Mouse (Mus musculus) cortical plate, adult 2 months (tissue): Measurements from ENCODE around the gene Ralgds. TPM values are rescaled to one million over a fixed set of nuclear protein-coding genes. Genes with fewer than 3 reads are reported as not detected.
A peak's percentile ranks its signal among the peaks of the same experiment; 100 is the strongest.

Source experiments
- H3K27ac ChIP-seq: fragments of 200-500 bp; 2 replicates; pipeline ENCODE4 v1.5.1; 2012; ENCODE audit warnings: low read length, control low read depth, inconsistent platforms; ENCODE audit not compliant: insufficient read depth
- H3K4me1 ChIP-seq: fragments of 200-500 bp; 2 replicates; pipeline ENCODE4 v1.6.1; 2011; ENCODE audit warnings: low read length; ENCODE audit not compliant: control insufficient read depth, insufficient read depth
- H3K4me3 ChIP-seq: fragments of 200-500 bp; 2 replicates; pipeline ENCODE4 v1.5.1; 2011; ENCODE audit warnings: mild to moderate bottlenecking, low read length, control low read depth; ENCODE audit not compliant: insufficient read depth
- CTCF ChIP-seq: fragments of 200-500 bp; IDR thresholded peaks from 2 replicates; pipeline ENCODE4 v1.5.1; 2011; ENCODE audit warnings: mild to moderate bottlenecking, control low read depth, low read length; ENCODE audit not compliant: insufficient read depth; ENCODE audit errors: extremely low read depth
- POLR2A ChIP-seq: fragments of 200-500 bp; IDR thresholded peaks from 2 replicates; pipeline ENCODE4 v1.6.1; 2011; ENCODE audit warnings: mild to moderate bottlenecking, low read length, control low read depth; ENCODE audit not compliant: insufficient read depth; ENCODE audit errors: extremely low read depth
- polyA plus RNA-seq: library from polyadenylated mRNA; depleted of rRNA; stranded (reverse); fragments of >200 nt; gene quantifications from 2 replicates; pipeline ENCODE4 v1.2.3, GENCODE M21; 2012

Gene Ralgds
- polyA plus RNA-seq, 1 experiment: 107 TPM

DNA sequence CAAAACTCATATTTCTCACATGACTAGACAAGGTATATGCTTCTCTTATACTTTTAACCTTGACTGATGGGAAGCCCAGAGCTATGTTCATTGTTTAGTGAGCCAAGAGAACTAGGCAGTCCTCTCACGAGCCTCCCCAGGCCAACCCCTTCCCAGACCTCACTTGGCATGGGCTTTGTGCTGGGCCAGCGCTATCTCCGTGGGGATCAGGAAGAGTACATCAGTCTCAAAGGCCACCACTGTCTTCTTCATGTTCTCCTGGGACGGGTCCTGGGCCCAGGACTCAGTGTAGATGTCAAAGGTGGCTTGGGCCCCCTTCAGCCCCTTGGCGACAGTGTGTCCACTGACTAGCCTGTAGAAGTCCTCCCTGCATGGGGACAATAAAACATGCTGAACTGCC, 44.5 kb downstream of the Ralgds start:
- H3K4me1 ChIP-seq: no peaks in the 10 kb centered on the region
- no peak overlapping the region for H3K4me3 ChIP-seq
- no peak for TF ChIP-seq CTCF
- no peak for TF ChIP-seq POLR2A
- no peak overlapping the region for H3K27ac ChIP-seq

DNA sequence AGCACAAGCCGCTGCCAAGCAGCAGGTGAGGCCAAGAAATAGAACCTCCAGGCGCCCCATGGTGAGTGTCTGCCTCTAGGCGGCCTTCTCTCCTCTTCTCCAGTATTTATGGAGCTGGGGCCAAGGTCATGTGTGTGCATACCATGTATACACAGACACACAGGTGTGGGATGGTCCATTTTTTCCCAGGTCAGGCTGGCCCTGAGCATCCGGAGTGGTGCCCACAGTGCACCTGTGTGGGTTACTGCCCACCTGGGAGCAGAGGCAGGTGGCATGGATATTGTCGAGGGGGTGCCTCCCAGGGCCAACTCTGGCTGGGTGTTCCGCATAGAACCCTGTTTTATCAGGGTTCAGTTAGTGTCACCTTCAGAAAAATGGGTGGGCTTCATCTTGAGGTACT, 50.4 kb downstream of the Ralgds start, which contains the start of gene Cel:
Gene Cel (minus strand): TSS at position 101 of the 400 bp plus-strand sequence.
- Histone ChIP-seq H3K4me3 (no peak within 1 kb of the TSS), H3K4me1 (no peaks in the 10 kb centered on the region), H3K27ac (no peak within 1 kb of the TSS)
- TF ChIP-seq POLR2A (no peak), CTCF (no peak)

DNA sequence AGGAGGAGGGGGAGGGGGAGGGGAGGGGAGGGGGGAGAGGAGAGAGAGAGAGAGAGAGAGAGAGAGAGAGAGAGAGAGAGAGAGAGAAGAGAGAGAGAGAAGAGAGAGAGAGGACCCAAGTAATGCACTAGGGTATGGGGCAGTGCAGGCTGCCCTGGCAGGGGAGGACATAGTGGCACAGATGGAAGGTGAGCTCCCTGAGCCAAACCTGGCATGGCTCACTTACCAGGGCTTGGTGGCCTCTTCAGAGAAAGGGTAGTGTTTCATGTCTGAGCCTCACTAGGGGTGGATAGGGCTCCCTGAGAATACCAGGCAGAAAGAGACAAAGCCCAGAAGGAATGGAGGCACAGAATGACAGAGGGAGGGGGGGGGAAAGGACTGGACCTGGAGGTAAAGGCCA, 50.9 kb downstream of the Ralgds start:
- no peak overlapping the region for H3K4me3 ChIP-seq
- no peaks in the 10 kb centered on the region for H3K4me1 ChIP-seq
- TF ChIP-seq CTCF (no peak), POLR2A (no peak)
- H3K27ac ChIP-seq: no peak overlapping the region

DNA sequence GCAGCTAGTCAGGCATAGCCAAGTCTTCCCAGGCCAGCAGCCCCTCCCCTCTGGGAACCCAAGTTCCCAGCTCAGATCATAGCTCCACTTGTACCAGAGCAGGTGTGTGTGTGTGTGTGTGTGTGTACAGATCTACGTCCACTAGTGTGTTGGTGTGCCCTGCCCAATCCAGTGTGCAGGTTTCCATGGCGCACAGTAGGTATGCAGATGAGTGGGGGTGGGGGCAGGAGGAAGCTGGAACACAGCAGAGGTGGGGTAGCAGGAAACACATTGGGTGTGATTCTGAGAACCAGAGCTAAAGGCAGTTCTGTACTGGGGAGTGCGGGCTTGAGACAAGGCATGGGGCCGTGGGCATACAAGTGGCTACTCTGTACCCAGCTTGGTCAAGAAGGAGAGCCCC, 51.5 kb downstream of the Ralgds start:
- no peak for TF ChIP-seq CTCF
- TF ChIP-seq POLR2A: no peak
- Histone ChIP-seq H3K4me1 (no peaks in the 10 kb centered on the region), H3K4me3 (no peak overlapping the region), H3K27ac (no peak overlapping the region)

DNA sequence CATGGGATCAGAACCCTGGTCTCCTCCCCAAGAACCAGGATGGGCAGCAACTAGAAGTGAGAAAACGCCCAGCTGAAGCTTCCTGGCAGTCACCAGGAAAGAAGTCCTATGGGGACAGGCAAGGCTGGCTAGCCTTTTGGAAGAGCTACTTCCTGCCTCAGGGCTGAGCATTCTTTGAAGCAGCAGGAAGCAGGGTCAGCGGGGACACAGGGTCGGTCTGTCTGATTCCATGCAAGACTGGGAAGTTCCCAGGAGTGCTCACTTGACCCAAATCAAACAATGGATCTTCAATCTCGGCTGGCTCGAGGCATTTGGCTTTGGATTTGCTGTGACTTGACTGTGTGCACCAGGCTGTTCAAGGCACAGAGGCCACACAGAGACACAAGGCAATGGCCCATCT, 53.6 kb downstream of the Ralgds start:
- Histone ChIP-seq H3K4me1 (no peaks in the 10 kb centered on the region), H3K27ac (0 out of 2 replicates have a peak overlapping the region, but pooled peaks have one; percentile 51), H3K4me3 (no peak overlapping the region)
- no peak for TF ChIP-seq CTCF
- TF ChIP-seq POLR2A: no peak

DNA sequence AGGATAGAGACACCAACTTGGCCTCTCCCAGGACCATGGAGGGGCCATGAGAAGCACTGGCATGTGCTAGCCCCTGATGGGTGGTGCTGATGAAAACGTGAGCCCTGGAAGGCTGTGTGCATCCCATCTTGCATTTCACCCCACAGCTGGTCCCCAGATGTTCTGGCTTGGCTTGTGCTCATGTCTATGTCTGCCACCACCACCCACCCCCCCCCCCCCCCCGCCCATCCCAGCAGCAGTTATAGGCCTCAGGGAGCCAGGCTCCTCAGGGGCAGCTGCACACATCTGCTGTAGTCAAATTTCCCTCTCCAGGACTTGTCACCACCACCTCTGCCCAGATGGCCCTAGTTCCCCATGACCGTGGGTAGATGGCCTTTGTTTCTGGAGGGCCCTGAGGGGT, 57.0 kb downstream of the Ralgds start:
- no peaks in the 10 kb centered on the region for H3K4me1 ChIP-seq
- no peak overlapping the region for H3K27ac ChIP-seq
- TF ChIP-seq CTCF (no peak), POLR2A (no peak)
- no peak overlapping the region for H3K4me3 ChIP-seq

DNA sequence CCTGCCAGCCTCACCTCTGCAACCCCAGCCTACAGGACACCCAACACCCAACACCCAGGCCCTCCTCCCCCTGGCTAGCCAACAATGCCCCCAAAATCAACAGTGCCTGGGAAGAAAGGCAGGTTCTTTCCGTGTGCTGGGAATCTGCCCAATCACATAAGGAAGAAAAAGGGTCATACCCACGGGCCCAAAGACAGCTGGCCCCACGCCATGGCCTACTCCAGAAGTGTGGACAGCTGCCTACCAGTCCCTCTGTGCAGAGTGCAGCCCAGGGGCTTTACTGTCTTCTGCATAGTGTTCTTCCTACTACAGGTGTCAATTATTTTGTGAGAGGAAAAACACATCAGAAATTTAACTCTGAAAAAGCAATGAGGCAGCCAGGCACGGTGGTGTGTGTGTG, 62.4 kb downstream of the Ralgds start:
- no peak for TF ChIP-seq POLR2A
- no peak for TF ChIP-seq CTCF
- Histone ChIP-seq H3K4me3 (no peak overlapping the region), H3K27ac (no peak overlapping the region), H3K4me1 (no peaks in the 10 kb centered on the region)

DNA sequence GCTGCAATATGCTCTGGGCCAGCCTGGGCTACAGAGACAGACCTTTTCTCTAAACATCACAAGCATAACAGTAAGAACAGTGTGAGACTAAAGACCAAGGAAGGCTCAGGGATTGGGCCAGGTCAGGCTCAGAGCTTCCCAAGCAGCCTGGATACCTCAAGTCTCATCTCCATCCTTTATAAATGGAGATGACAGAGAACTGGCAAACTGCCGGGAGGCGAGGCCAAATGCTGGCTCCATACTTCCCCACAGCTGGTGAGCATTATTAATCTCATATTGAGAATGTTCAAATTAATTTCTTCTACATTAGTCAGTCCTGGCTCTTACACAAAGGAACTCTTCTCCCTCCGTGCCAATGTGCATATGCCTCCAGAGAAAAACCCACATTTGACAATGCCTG, 63.9 kb downstream of the Ralgds start:
- Histone ChIP-seq H3K4me1 (no peaks in the 10 kb centered on the region), H3K4me3 (no peak overlapping the region), H3K27ac (no peak overlapping the region)
- TF ChIP-seq POLR2A: no peak
- TF ChIP-seq CTCF: no peak

DNA sequence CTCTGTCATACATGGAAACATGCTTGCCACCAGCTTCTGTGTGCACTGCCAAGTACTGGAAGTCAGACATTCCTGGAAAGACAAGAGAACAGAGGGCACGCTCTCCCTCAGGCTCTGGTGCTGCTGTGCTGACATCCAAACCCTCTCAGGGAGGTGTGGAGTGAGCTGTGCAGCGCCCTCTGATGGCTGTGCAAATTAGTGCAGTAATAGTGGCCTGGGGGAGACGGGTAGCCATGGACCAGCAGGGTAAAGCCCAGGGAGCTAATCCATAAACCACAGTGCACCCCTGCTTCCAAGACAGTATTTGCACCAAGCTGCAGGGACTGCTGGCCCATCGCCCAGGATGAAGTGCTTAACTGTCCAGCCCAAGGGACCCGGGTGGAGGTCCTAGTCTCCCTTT, 65.1 kb downstream of the Ralgds start:
- no peak overlapping the region for H3K4me3 ChIP-seq

DNA sequence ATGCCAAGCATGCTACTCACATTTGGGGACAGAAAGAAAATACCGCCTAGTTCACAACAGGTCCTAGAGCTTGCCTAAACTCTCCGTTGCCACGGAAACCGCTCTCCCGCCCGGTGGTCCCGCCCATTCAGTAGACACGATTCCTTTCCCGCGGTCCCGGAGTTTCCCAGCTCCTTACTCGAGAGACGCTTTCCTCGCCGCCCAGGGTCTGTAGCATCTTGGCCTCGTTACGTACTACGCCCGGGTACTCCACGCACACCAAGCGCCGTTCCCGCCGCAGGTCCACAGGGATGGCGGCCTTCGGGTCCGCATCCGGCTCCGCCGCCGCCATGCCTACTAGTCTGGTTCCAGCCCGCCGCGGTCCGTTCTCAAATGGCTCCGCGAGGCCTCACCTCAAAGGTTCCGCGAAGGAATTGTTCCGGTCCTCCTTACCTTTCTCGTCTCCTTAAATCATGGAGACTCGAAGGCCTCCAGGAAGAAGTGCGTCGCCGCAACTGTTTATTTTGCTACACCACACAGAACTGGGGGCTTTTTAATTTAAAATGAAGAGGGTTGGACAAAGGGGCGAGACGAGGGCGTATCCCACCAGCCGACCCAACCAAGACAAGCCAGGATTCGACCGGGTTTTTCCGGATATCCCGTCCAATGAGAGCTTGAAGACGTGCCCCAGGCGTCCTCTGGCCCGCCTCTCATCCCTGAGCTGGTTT, 69.9 kb downstream of the Ralgds start:
- no peaks in the 10 kb centered on the region for H3K4me1 ChIP-seq
- H3K27ac ChIP-seq: peak overlapping the region; percentile 32; the same call in 1 of the 2 replicates
- peak; percentile 47 for TF ChIP-seq POLR2A
- TF ChIP-seq CTCF: no peak
- H3K4me3 ChIP-seq: peak overlapping the region; percentile 84

More for the DNA sequence above, 65.1 kb downstream of the Ralgds start:
- TF ChIP-seq POLR2A (no peak), CTCF (peak; percentile 46; the same call in 1 of the 2 replicates)
- H3K27ac ChIP-seq: no peak overlapping the region
- H3K4me1 ChIP-seq: no peaks in the 10 kb centered on the region
